In the genomic region with DNA sequence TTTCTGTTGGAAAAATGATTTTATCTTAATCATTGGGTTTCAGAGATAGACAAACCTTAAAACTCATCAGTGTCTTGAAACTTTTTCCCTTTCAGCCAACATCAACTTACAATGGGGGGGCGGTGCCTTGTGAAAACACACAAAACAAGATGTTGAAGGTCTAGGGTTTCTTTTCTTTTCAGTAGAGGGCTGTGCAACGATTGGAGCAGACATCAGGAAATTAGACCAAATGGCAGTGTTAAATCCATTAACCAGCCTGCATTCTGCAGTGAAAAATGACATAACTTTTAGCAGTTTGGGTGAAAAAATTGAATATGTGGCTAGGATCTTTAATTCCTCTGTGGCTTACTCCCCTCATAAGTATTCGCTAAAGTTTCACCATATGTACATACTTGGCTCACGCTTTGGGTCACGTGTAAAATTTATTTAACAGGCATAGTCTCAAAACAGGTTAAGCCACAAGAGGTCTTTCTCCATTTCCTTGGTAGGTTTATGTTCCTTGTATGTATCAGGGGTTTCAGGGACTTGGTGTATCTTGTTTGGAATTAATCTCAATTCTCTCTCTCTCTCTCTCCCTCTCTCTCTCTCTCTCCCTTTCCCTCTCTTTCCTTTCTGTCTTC, we compare ENCODE assay signal across 25 mouse cellular contexts.
A peak's percentile ranks its signal among the peaks of the same experiment; 100 is the strongest.
DNase-seq lines count a peak whose midpoint lies in the region; ATAC-seq and TF ChIP-seq lines count a peak whose summit lies in the region.
"Had no signal": no experiment of that assay in that cellular context is flagged by ENCODE, and none has a peak within 500 bp of the region (broad histone marks: within the 10 kb centered on the region; RNA-seq: fewer than 3 reads in every experiment).

No protein-coding gene starts in this region.

- peak; percentile 65; the same call in 1 of the 2 replicates for ATAC-seq in limb, embryonic 11.5 days (ENCODE audit: insufficient number of reproducible peaks, low FRiP score, low TSS enrichment, low read depth)
- peak; percentile 86; the same call in 1 of the 2 replicates for ATAC-seq in limb, embryonic 13.5 days (ENCODE audit: low FRiP score, low read depth)
- ATAC-seq in megakaryocyte, adult 5-6 weeks (ENCODE audit: poor library complexity, severe bottlenecking), result no peak
- no peak for ATAC-seq in midbrain, postnatal 0 days (ENCODE audit: low FRiP score)
- ATAC-seq: activated CD4-positive, CD25-positive, alpha-beta regulatory T cell, adult 4 months; forebrain, embryonic 14.5 days; forebrain, embryonic 16.5 days; Patski had no signal

- no peak overlapping the region for H3K4me3 ChIP-seq in limb, embryonic 11.5 days (ENCODE audit: low read depth, low read length)
- no peak overlapping the region for H3K4me3 ChIP-seq in limb, embryonic 10.5 days
- no peak overlapping the region for H3K4me3 ChIP-seq in limb, embryonic 13.5 days
- no peak overlapping the region for H3K4me3 ChIP-seq in midbrain, postnatal 0 days (ENCODE audit: low read depth, low read length)
- H3K4me3 ChIP-seq: embryonic facial prominence, embryonic 12.5 days; embryonic facial prominence, embryonic 15.5 days; erythroblast, embryonic 14.5 days; forebrain, embryonic 10.5 days; forebrain, embryonic 12.5 days had no signal

- H3K9ac ChIP-seq in limb, embryonic 11.5 days (ENCODE audit: low read length), result no peak overlapping the region
- H3K9ac ChIP-seq in limb, embryonic 13.5 days, result no peak overlapping the region
- H3K9ac ChIP-seq in midbrain, postnatal 0 days (replicated peaks; ENCODE audit: low read length, poor library complexity, severe bottlenecking), result no peak overlapping the region
- H3K9ac ChIP-seq: embryonic facial prominence, embryonic 12.5 days; embryonic facial prominence, embryonic 15.5 days; forebrain, embryonic 12.5 days had no signal

- H3K4me2 ChIP-seq in limb, embryonic 11.5 days (ENCODE audit: low read depth, severe bottlenecking), result no peak overlapping the region
- H3K4me2 ChIP-seq in limb, embryonic 13.5 days (replicated peaks), result no peak overlapping the region
- H3K4me2 ChIP-seq in midbrain, postnatal 0 days (ENCODE audit: low read depth, low read length, poor library complexity, severe bottlenecking), result no peak overlapping the region
- H3K4me2 ChIP-seq: embryonic facial prominence, embryonic 12.5 days; embryonic facial prominence, embryonic 15.5 days; forebrain, embryonic 12.5 days had no signal

- no peaks in the 10 kb centered on the region for H3K9me3 ChIP-seq in limb, embryonic 11.5 days (ENCODE audit: control insufficient read depth, low read length)
- H3K9me3 ChIP-seq in limb, embryonic 10.5 days (replicated peaks), result no peaks in the 10 kb centered on the region
- H3K9me3 ChIP-seq in limb, embryonic 13.5 days, result no peaks in the 10 kb centered on the region
- no peaks in the 10 kb centered on the region for H3K9me3 ChIP-seq in midbrain, postnatal 0 days (ENCODE audit: low read length)
- H3K9me3 ChIP-seq: embryonic facial prominence, embryonic 12.5 days; embryonic facial prominence, embryonic 15.5 days; forebrain, embryonic 10.5 days; forebrain, embryonic 12.5 days had no signal

- H3K36me3 ChIP-seq in limb, embryonic 11.5 days (ENCODE audit: control insufficient read depth, insufficient read depth, low read length), result no peaks in the 10 kb centered on the region
- no peaks in the 10 kb centered on the region for H3K36me3 ChIP-seq in limb, embryonic 10.5 days
- H3K36me3 ChIP-seq in limb, embryonic 13.5 days, result no peaks in the 10 kb centered on the region
- H3K36me3 ChIP-seq in midbrain, postnatal 0 days (ENCODE audit: insufficient read depth, low read length), result no peaks in the 10 kb centered on the region
- H3K36me3 ChIP-seq: embryonic facial prominence, embryonic 12.5 days; embryonic facial prominence, embryonic 15.5 days; forebrain, embryonic 10.5 days; forebrain, embryonic 12.5 days had no signal

- H3K4me1 ChIP-seq in limb, embryonic 11.5 days (ENCODE audit: control insufficient read depth, insufficient read depth, low read length), result no peaks in the 10 kb centered on the region
- no peaks in the 10 kb centered on the region for H3K4me1 ChIP-seq in limb, embryonic 10.5 days
- H3K4me1 ChIP-seq in limb, embryonic 13.5 days, result no peaks in the 10 kb centered on the region
- no peaks in the 10 kb centered on the region for H3K4me1 ChIP-seq in midbrain, postnatal 0 days (ENCODE audit: insufficient read depth, low read length)
- H3K4me1 ChIP-seq: embryonic facial prominence, embryonic 12.5 days; embryonic facial prominence, embryonic 15.5 days; forebrain, embryonic 10.5 days; forebrain, embryonic 12.5 days had no signal

- DNase-seq in limb, embryonic 11.5 days (ENCODE audit: low spot score), result no peak
- DNase-seq in limb, embryonic 10.5 days (ENCODE audit: low spot score), result no peak
- DNase-seq in forelimb bud, embryonic 11.5 days (ENCODE audit: low read depth, low spot score), result peak; percentile 1
- no peak for DNase-seq in layer of hippocampus, postnatal 10 days (ENCODE audit: low spot score in 2 of 2)
- DNase-seq in midbrain, postnatal 0 days (ENCODE audit: low spot score), result no peak
- DNase-seq: adrenal gland, adult 8-10 months; adrenal gland, postnatal 25 days; cerebellum, adult 11 months; cerebellum, adult 18-20 months; cerebellum, adult 8-10 months; cerebellum, adult 9-11 months; cerebellum, postnatal 14 days; cerebellum, postnatal 36 days; embryo, embryonic 11 days had no signal

- WGBS in limb, embryonic 11.5 days, result 77% methylated on average over 5 of the region's 5 CpGs
- WGBS in limb, embryonic 10.5 days, result 85% methylated on average over 5 of the region's 5 CpGs
- WGBS in limb, embryonic 13.5 days, result 46% methylated on average over 5 of the region's 5 CpGs
- WGBS in midbrain, postnatal 0 days, result 82% methylated on average over 5 of the region's 5 CpGs

- TF ChIP-seq CTCF in midbrain, postnatal 0 days (IDR thresholded peaks at IDR 0.05), result no peak

- H3K27me3 ChIP-seq in limb, embryonic 11.5 days (ENCODE audit: control insufficient read depth, insufficient read depth, low read length), result no peaks in the 10 kb centered on the region
- no peaks in the 10 kb centered on the region for H3K27me3 ChIP-seq in limb, embryonic 10.5 days (ENCODE audit: low read depth, poor library complexity, severe bottlenecking)
- H3K27me3 ChIP-seq in limb, embryonic 13.5 days, result no peaks in the 10 kb centered on the region
- H3K27me3 ChIP-seq in midbrain, postnatal 0 days (ENCODE audit: insufficient read depth, low read length), result no peaks in the 10 kb centered on the region
- H3K27me3 ChIP-seq: embryonic facial prominence, embryonic 12.5 days; embryonic facial prominence, embryonic 15.5 days; forebrain, embryonic 12.5 days; Patski had no signal

- no peak overlapping the region for H3K27ac ChIP-seq in limb, embryonic 11.5 days (replicated peaks; ENCODE audit: low read depth, low read length)
- no peak overlapping the region for H3K27ac ChIP-seq in limb, embryonic 10.5 days
- H3K27ac ChIP-seq in limb, embryonic 13.5 days, result no peak overlapping the region
- H3K27ac ChIP-seq in midbrain, postnatal 0 days (ENCODE audit: low read depth, low read length), result no peak overlapping the region
- H3K27ac ChIP-seq: embryonic facial prominence, embryonic 12.5 days; embryonic facial prominence, embryonic 15.5 days; forebrain, embryonic 10.5 days; forebrain, embryonic 12.5 days had no signal

Comparison
In these comparisons a context has a peak if more than half of its experiments do, and no peak if none do; other contexts are left out.
1. ATAC-seq: peak in limb, embryonic 11.5 days (single experiment) and limb, embryonic 13.5 days (single experiment); none in megakaryocyte, adult 5-6 weeks (single experiment) and midbrain, postnatal 0 days (single experiment).